Mouse (Mus musculus) thymus, postnatal 36 days (tissue): ENCODE results near the gene Setdb2.
"Not testable (repeated sequence)": the region's sequence is repeated elsewhere in the genome, so short reads cannot be mapped to it uniquely, and the experiment has no call there.

Experiments used
- DNase-seq, 2 experiments: peaks; one replicate each; pipeline ENCODE4 v3.0.0; 2022; ENCODE audit warnings: mixed read lengths in 2 of 2

Setdb2 gene

GRCm38 (mm10) chr14:59440558-59441471, at the start of gene Setdb2, which contains the start of gene Cab39l:
Gene Setdb2 (minus strand): TSS chr14:59440884.
Gene Cab39l (plus strand): TSS chr14:59440972.
- peak; percentile 95 to 97 for DNase-seq

GRCm38 (mm10) chr14:59485247-59485810, 44.6 kb upstream of the Setdb2 start:
- DNase-seq, result no peak

- no peak for DNase-seq
Observed at GRCm38 (mm10) chr14:59478699-59479098, 38.0 kb upstream of the Setdb2 start.

- no peak for DNase-seq
Observed at GRCm38 (mm10) chr14:59470781-59471180, 30.1 kb upstream of the Setdb2 start.

GRCm38 (mm10) chr14:59467798-59468197, 27.1 kb upstream of the Setdb2 start:
- no peak for DNase-seq

GRCm38 (mm10) chr14:59466503-59466902, 25.8 kb upstream of the Setdb2 start:
- DNase-seq, result no peak

- DNase-seq, result no peak
Observed at GRCm38 (mm10) chr14:59447981-59448380, 7.3 kb upstream of the Setdb2 start.

- DNase-seq, result no peak
Observed at GRCm38 (mm10) chr14:59445421-59445820, 4.7 kb upstream of the Setdb2 start.

GRCm38 (mm10) chr14:59441472-59441805, 755 bp upstream of the Setdb2 start:
- DNase-seq, result peak in 1 of 2 experiments; percentile 12

- DNase-seq, result no peak
Observed at GRCm38 (mm10) chr14:59440039-59440438, 645 bp downstream of the Setdb2 start.

- DNase-seq, result no peak
Observed at GRCm38 (mm10) chr14:59438505-59438904, 2.2 kb downstream of the Setdb2 start.

- DNase-seq, result no peak
Observed at GRCm38 (mm10) chr14:59437398-59437797, 3.3 kb downstream of the Setdb2 start.

- DNase-seq, result no peak
Observed at GRCm38 (mm10) chr14:59435206-59435605, 5.5 kb downstream of the Setdb2 start.

GRCm38 (mm10) chr14:59433902-59434301, 6.8 kb downstream of the Setdb2 start:
- DNase-seq, result no peak

- DNase-seq, result no peak
Observed at GRCm38 (mm10) chr14:59430556-59430955, 10.1 kb downstream of the Setdb2 start.

- DNase-seq, result no peak
Observed at GRCm38 (mm10) chr14:59422912-59423663, 17.6 kb downstream of the Setdb2 start.

- DNase-seq, result no peak
Observed at GRCm38 (mm10) chr14:59418171-59418570, 22.5 kb downstream of the Setdb2 start.

- not testable (repeated sequence) for DNase-seq
Observed at GRCm38 (mm10) chr14:59414979-59415378, 25.7 kb downstream of the Setdb2 start.

- DNase-seq, result peak; percentile 22 to 27
Observed at GRCm38 (mm10) chr14:59396999-59397398, 43.7 kb downstream of the Setdb2 start.

GRCm38 (mm10) chr14:59395281-59395680, 45.4 kb downstream of the Setdb2 start, which contains the start of gene Phf11c:
Gene Phf11c (minus strand): TSS chr14:59395381.
- DNase-seq, result no peak

- DNase-seq, result not testable (repeated sequence)
Observed at GRCm38 (mm10) chr14:59390181-59390580, 50.5 kb downstream of the Setdb2 start.

- no peak for DNase-seq
Observed at GRCm38 (mm10) chr14:59389532-59389931, 51.2 kb downstream of the Setdb2 start.

GRCm38 (mm10) chr14:59370348-59371068, 70.2 kb downstream of the Setdb2 start:
- DNase-seq, result no peak
